Mouse (Mus musculus): ENCODE results near the gene Mfge8.

Mfge8 gene

GRCm38 (mm10) chr7:79148711-79149266, at the start of gene Mfge8:
Mfge8 (minus strand) TSS chr7:79149060.
- DNase-seq (ENCODE audit: low spot score in 2 of 2), result peak; percentile 29 to 63

- DNase-seq (ENCODE audit: low spot score in 2 of 2), result peak; percentile 31 to 54
These were observed 45.9 kb upstream of the Mfge8 start for GRCm38 (mm10) chr7:79194560-79195413.

- no peak for DNase-seq (ENCODE audit: low spot score in 2 of 2)
These were observed 45.1 kb upstream of the Mfge8 start for GRCm38 (mm10) chr7:79193936-79194335.

GRCm38 (mm10) chr7:79191501-79191900, 42.6 kb upstream of the Mfge8 start:
- DNase-seq (ENCODE audit: low spot score in 2 of 2), result no peak

GRCm38 (mm10) chr7:79190592-79190991, 41.7 kb upstream of the Mfge8 start:
- no peak for DNase-seq (ENCODE audit: low spot score in 2 of 2)

- DNase-seq (ENCODE audit: low spot score in 2 of 2), result no peak
These were observed 40.4 kb upstream of the Mfge8 start for GRCm38 (mm10) chr7:79189211-79189610.

GRCm38 (mm10) chr7:79187591-79187990, 38.7 kb upstream of the Mfge8 start:
- DNase-seq (ENCODE audit: low spot score in 2 of 2), result no peak

GRCm38 (mm10) chr7:79183417-79183816, 34.6 kb upstream of the Mfge8 start:
- no peak for DNase-seq (ENCODE audit: low spot score in 2 of 2)

- DNase-seq (ENCODE audit: low spot score in 2 of 2), result no peak
These were observed 24.9 kb upstream of the Mfge8 start for GRCm38 (mm10) chr7:79173800-79174199.

- DNase-seq (ENCODE audit: low spot score in 2 of 2), result no peak
These were observed 22.9 kb upstream of the Mfge8 start for GRCm38 (mm10) chr7:79171782-79172181.

GRCm38 (mm10) chr7:79167006-79167562, 18.2 kb upstream of the Mfge8 start:
- no peak for DNase-seq (ENCODE audit: low spot score in 2 of 2)

GRCm38 (mm10) chr7:79159406-79159805, 10.5 kb upstream of the Mfge8 start:
- no peak for DNase-seq (ENCODE audit: low spot score in 2 of 2)

- no peak for DNase-seq (ENCODE audit: low spot score in 2 of 2)
These were observed 662 bp upstream of the Mfge8 start for GRCm38 (mm10) chr7:79149522-79149921.

- DNase-seq (ENCODE audit: low spot score in 2 of 2), result no peak
These were observed 768 bp downstream of the Mfge8 start for GRCm38 (mm10) chr7:79147931-79148653.

GRCm38 (mm10) chr7:79147011-79147837, 1.6 kb downstream of the Mfge8 start:
- no peak for DNase-seq (ENCODE audit: low spot score in 2 of 2)

GRCm38 (mm10) chr7:79140897-79141296, 8.0 kb downstream of the Mfge8 start:
- peak; percentile 75 to 80 for DNase-seq (ENCODE audit: low spot score in 2 of 2)

- DNase-seq (ENCODE audit: low spot score in 2 of 2), result no peak
These were observed 8.8 kb downstream of the Mfge8 start for GRCm38 (mm10) chr7:79139891-79140591.

- no peak for DNase-seq (ENCODE audit: low spot score in 2 of 2)
These were observed 9.5 kb downstream of the Mfge8 start for GRCm38 (mm10) chr7:79139328-79139824.

- no peak for DNase-seq (ENCODE audit: low spot score in 2 of 2)
These were observed 15.5 kb downstream of the Mfge8 start for GRCm38 (mm10) chr7:79133391-79133790.

GRCm38 (mm10) chr7:79130843-79131444, 17.9 kb downstream of the Mfge8 start, which contains the start of gene Hapln3:
Hapln3 (minus strand) TSS chr7:79131018.
- no peak for DNase-seq (ENCODE audit: low spot score in 2 of 2)

Data from frontal cortex, postnatal 25 days (tissue).